Mouse (Mus musculus) spleen, adult 2 months (tissue): ENCODE data around the gene Chid1. TPM values are rescaled to one million over a fixed set of nuclear protein-coding genes. Genes with fewer than 3 reads are reported as not detected.

ENCODE experiments used
- DNase-seq, 2 experiments: peaks; one replicate each; pipeline versions ENCODE4 v3.0.0 to v3.0.0-alpha.2; 2012 to 2021; ENCODE audit warnings: low spot score in 2 of 2, low read depth in 1 of 2
- H3K27ac ChIP-seq: fragments of 200-500 bp; 2 replicates; pipeline ENCODE4 v1.5.1; 2012; ENCODE audit warnings: low read length, inconsistent platforms; ENCODE audit not compliant: insufficient read depth
- H3K27me3 ChIP-seq: fragments of 200-500 bp; 2 replicates; pipeline ENCODE4 v1.6.1; 2012; ENCODE audit warnings: mild to moderate bottlenecking, moderate library complexity, low read length, inconsistent platforms; ENCODE audit not compliant: control insufficient read depth, insufficient read depth
- H3K36me3 ChIP-seq: fragments of 200-500 bp; 2 replicates; pipeline ENCODE4 v1.6.1; 2012; ENCODE audit warnings: mild to moderate bottlenecking, low read length, inconsistent platforms; ENCODE audit not compliant: control insufficient read depth, insufficient read depth
- H3K4me1 ChIP-seq: fragments of 200-500 bp; 2 replicates; pipeline ENCODE4 v1.6.1; 2011; ENCODE audit warnings: inconsistent platforms; ENCODE audit not compliant: control insufficient read depth, insufficient read depth, insufficient read length
- H3K4me3 ChIP-seq: fragments of 200-500 bp; 2 replicates; pipeline ENCODE4 v1.5.1; 2011; ENCODE audit warnings: mild to moderate bottlenecking, inconsistent platforms; ENCODE audit not compliant: insufficient read depth, insufficient read length; ENCODE audit errors: extremely low read depth
- CTCF ChIP-seq: fragments of 200-500 bp; IDR thresholded peaks from 2 replicates; pipeline ENCODE4 v1.5.1; 2011; ENCODE audit warnings: mild to moderate bottlenecking, inconsistent platforms; ENCODE audit not compliant: insufficient read depth, insufficient read length, insufficient replicate concordance; ENCODE audit errors: extremely low read depth
- POLR2A ChIP-seq: fragments of 200-500 bp; IDR thresholded peaks from 2 replicates; pipeline ENCODE4 v1.6.1; 2011; ENCODE audit warnings: low read depth, low read length, inconsistent platforms
- WGBS: fragments of 180-500 bp; shearing (Covaris S2); methylation state at CpG from one replicate; pipeline ENCODE4 v1.1.7; 2018; 5-methylcytosine and 5-hydroxymethylcytosine counted together
- polyA plus RNA-seq: library from polyadenylated mRNA; depleted of rRNA; stranded (reverse); fragments of >200 nt; gene quantifications from 2 replicates; pipeline ENCODE4 v1.2.3, GENCODE M21; 2012

Chid1 gene
- polyA plus RNA-seq, 1 experiment, result 13.8 TPM

DNA sequence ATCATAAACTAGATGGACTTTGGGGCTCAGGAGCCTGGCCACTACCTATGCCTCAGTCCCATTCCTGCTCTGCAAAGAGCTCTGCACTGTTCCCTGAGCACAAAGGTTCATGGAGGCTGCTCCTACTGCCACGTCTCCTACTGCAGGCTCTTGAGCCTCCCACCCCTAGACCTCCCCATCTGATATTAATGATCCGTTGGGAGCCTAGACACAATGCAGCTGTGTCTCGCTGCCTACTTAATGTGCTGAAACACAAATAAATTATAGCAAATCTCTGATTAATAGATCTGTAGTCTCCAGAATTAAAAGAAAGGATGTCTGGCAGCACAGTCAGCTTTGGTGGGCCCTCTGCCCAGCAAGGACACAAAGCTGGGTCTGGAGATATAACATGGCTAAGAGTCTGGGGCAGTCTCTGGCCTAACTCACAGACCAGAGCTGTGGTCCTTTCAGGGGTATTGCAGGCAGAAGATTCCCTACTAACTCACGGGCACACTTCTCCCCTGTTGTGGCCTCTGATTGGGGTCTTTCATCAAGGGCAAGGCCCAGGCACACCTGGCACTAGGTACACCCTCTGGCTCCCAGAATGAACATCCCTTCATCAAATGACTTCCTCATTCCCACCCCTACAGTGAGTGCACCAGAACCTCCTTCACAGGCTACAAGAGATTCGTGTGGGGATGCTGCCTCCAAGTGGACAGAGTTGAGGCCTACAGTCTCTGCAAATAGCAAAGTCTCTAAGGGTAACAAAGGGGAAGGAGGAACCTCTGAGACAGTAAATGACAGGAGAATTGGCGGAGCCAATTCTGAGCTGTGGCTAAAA lies 14.7 kb downstream of the Chid1 start:
- peaks cover 9% of the 10 kb centered on the region; the same call in 1 of the 2 replicates for H3K36me3 ChIP-seq
- no peak overlapping the region for H3K27ac ChIP-seq
- no peaks in the 10 kb centered on the region for H3K27me3 ChIP-seq
- H3K4me3 ChIP-seq, result no peak overlapping the region
- no peaks in the 10 kb centered on the region for H3K4me1 ChIP-seq
- DNase-seq, result peak; percentile 67 to 82
- TF ChIP-seq CTCF, result peak; percentile 80; the same call in 1 of the 2 replicates
- TF ChIP-seq POLR2A, result no peak
- 61% methylated on average over 6 of the region's 6 CpGs for WGBS

DNA sequence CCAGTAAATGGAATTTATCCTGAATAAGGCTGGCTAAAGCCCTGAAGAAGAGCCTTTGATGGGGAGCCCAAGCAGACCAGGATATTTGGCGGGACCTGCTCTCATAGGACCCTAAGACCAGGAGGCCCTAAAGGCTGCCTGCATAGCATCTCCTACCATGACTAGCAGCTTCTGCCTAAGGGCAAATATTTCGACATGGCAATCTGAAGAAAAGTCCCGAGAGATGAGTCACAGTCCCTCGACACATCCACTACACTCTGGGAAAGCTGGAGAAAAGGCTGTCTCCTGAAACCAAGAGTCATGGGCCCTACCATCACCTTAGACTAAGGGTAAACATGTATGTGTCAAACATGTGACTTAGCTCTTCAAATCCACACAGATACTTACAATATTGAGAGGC lies 15.4 kb downstream of the Chid1 start:
- Histone ChIP-seq H3K27me3 (no peaks in the 10 kb centered on the region), H3K4me1 (no peaks in the 10 kb centered on the region), H3K4me3 (no peak overlapping the region), H3K27ac (no peak overlapping the region), H3K36me3 (peaks cover 8% of the 10 kb centered on the region; the same call in 1 of the 2 replicates)
- TF ChIP-seq POLR2A, result no peak
- no peak for TF ChIP-seq CTCF
- 94% methylated on average over 4 of the region's 4 CpGs for WGBS
- DNase-seq, result no peak

DNA sequence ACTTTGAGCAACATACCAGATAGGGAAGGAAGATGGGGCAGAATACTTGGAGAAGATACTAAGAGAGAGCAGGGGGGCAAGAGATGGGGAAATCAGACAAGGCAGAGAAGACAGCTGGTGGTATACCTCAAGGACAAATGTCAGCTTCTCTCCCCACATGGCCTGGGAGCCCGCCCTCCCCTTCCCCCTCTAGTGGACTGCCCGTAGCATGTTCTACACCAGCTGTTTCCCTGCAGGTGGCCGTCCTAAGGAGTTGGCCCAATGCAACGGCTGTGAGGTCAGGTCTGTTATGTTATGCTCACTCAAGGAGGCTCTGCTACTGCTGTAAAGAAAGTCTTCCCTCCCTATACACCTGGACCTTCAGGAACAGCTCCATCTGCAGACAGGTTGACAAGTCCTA lies 16.6 kb downstream of the Chid1 start:
- Histone ChIP-seq H3K27ac (no peak overlapping the region), H3K36me3 (peaks cover 9% of the 10 kb centered on the region; the same call in 1 of the 2 replicates), H3K4me1 (no peaks in the 10 kb centered on the region), H3K27me3 (no peaks in the 10 kb centered on the region), H3K4me3 (no peak overlapping the region)
- TF ChIP-seq CTCF, result no peak
- no peak for TF ChIP-seq POLR2A
- no peak for DNase-seq
- WGBS, result 36% methylated on average over 3 of the region's 4 CpGs

DNA sequence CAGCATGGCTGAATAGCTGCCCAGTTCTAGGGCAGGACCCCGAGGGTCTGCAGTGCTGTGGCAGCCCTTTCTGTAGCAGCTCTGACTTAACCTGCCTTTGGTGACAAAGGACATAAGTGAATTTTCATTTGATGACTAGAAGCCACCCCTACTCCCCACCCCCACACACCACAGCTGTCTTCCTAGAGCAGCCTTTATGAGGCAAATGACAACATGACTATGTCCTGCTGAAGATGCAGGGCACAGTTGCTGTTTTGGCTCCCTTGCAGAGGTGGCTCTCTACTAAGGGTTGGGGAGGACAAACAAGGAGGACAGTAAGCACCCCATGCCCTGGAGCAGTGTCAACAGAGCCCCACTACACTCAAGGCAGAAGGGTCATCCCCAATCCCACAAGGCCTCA lies 19.9 kb downstream of the Chid1 start:
- TF ChIP-seq POLR2A, result no peak
- TF ChIP-seq CTCF, result no peak
- H3K27ac ChIP-seq, result no peak overlapping the region
- 87% methylated on average over 1 of the region's 1 CpGs for WGBS
- no peak for DNase-seq
- H3K27me3 ChIP-seq, result no peaks in the 10 kb centered on the region
- no peak overlapping the region for H3K4me3 ChIP-seq
- no peaks in the 10 kb centered on the region for H3K4me1 ChIP-seq
- peaks cover 3% of the 10 kb centered on the region; the same call in 1 of the 2 replicates for H3K36me3 ChIP-seq

DNA sequence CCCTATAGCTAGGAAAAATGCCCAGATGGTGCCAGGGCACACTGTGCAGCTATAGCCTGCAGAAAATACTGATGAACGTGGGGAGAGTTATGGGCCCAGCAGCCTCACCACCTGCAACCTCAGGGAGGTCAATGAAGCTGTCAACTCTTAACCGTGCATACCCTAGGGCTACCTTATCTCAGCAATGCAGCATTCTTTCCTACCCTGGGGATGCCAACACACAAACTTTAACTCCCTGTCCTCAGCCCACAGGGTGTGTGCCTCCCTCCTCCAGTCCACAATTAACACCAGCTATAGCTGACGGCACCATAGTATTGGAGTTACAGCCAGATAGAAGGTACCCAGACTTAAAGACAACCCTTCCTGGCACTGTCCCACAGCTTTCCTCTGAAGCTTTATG lies 20.7 kb downstream of the Chid1 start:
- Histone ChIP-seq H3K27me3 (no peaks in the 10 kb centered on the region), H3K4me3 (no peak overlapping the region), H3K36me3 (peaks cover 3% of the 10 kb centered on the region; the same call in 1 of the 2 replicates), H3K27ac (no peak overlapping the region), H3K4me1 (no peaks in the 10 kb centered on the region)
- no peak for DNase-seq
- WGBS, result 91% methylated on average over 3 of the region's 3 CpGs
- TF ChIP-seq POLR2A (no peak), CTCF (no peak)

DNA sequence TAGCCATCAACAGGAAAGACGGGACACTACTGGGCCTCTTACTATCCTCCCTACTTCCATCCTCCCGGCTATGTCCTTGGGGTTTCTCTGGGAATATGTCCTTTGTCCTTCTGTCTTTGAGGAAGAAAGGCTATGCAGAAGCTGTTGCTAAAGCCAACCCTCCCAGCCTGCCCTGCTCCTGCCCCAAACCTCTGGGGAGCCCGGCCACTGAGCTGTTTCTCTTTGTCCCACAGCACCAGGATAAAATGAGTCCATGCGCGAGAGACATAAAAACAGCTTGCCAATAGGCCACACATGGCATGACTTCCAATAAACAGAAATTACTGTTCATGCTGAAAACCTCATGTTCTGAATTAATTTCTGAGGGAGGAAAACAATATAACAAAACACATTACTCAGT lies 21.4 kb downstream of the Chid1 start:
- H3K36me3 ChIP-seq, result peaks cover 3% of the 10 kb centered on the region; the same call in 1 of the 2 replicates
- no peak for TF ChIP-seq CTCF
- no peak for TF ChIP-seq POLR2A
- WGBS, result 97% methylated on average over 5 of the region's 5 CpGs
- no peaks in the 10 kb centered on the region for H3K4me1 ChIP-seq
- no peak for DNase-seq
- H3K27me3 ChIP-seq, result no peaks in the 10 kb centered on the region
- no peak overlapping the region for H3K27ac ChIP-seq
- no peak overlapping the region for H3K4me3 ChIP-seq

DNA sequence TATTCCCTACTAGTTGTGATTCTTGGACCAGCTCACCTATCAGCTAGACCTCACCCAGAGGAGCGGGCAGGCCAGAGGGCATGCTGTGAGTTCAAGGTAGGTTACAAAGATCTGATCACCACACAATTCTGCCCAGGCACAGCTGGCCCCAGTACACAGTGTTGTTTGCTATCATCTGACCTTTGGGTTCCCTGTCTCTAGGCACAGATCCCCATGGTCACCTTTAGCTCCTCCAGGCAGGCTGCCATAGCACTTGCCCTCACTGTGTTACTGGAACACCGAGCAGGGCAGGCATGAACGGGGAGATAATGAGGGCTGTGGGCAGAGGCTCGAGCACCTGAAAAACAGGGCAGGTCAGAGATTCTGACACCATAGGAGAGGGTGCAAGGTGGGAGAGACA lies 22.0 kb downstream of the Chid1 start:
- Histone ChIP-seq H3K27ac (no peak overlapping the region), H3K4me3 (no peak overlapping the region), H3K27me3 (no peaks in the 10 kb centered on the region), H3K4me1 (no peaks in the 10 kb centered on the region), H3K36me3 (peaks cover 3% of the 10 kb centered on the region; the same call in 1 of the 2 replicates)
- TF ChIP-seq CTCF (no peak), POLR2A (no peak)
- 85% methylated on average over 4 of the region's 4 CpGs for WGBS
- no peak for DNase-seq
